Mouse (Mus musculus) heart, embryonic 11.5 days (tissue): ENCODE results near the gene Mn1. TPM values are rescaled to one million over a fixed set of nuclear protein-coding genes. Genes with fewer than 3 reads are reported as not detected.

ENCODE experiments used
- ATAC-seq: fragments of 200-750 bp; cut with Nextera tagmentation; replicated peaks from 2 replicates; pipeline ENCODE4 v1.8.0; 2017; ENCODE audit warnings: moderate library complexity; ENCODE audit not compliant: insufficient number of reproducible peaks, low FRiP score, low TSS enrichment
- H3K27ac ChIP-seq: fragments of 300-500 bp; sonication (generic); 2 replicates; pipeline ENCODE4 v1.5.1; 2014; ENCODE audit warnings: mild to moderate bottlenecking, low read depth, low read length
- H3K27me3 ChIP-seq: fragments of 300-500 bp; sonication (generic); 2 replicates; pipeline ENCODE4 v1.6.1; 2014; ENCODE audit warnings: mild to moderate bottlenecking, low read length, mixed read lengths; ENCODE audit not compliant: control insufficient read depth, insufficient read depth
- H3K36me3 ChIP-seq: fragments of 300-500 bp; sonication (generic); 2 replicates; pipeline ENCODE4 v1.6.1; 2014; ENCODE audit warnings: mild to moderate bottlenecking, low read length, moderate library complexity, mixed read lengths; ENCODE audit not compliant: control insufficient read depth, insufficient read depth
- H3K4me1 ChIP-seq: fragments of 300-500 bp; sonication (generic); 2 replicates; pipeline ENCODE4 v1.6.1; 2014; ENCODE audit warnings: low read length; ENCODE audit not compliant: control insufficient read depth, insufficient read depth
- H3K4me2 ChIP-seq: fragments of 300-500 bp; sonication (generic); 2 replicates; pipeline ENCODE4 v1.6.1; 2014; ENCODE audit warnings: mild to moderate bottlenecking, moderate library complexity
- H3K4me3 ChIP-seq: fragments of 300-500 bp; sonication (generic); 2 replicates; pipeline ENCODE4 v1.5.1; 2014; ENCODE audit warnings: low read depth, low read length
- H3K9ac ChIP-seq: fragments of 300-500 bp; sonication (generic); 2 replicates; pipeline ENCODE4 v1.6.1; 2014; ENCODE audit warnings: mild to moderate bottlenecking, low read depth, low read length, moderate library complexity
- H3K9me3 ChIP-seq: fragments of 300-500 bp; sonication (generic); replicated peaks from 2 replicates; pipeline ENCODE4 v1.6.1; 2016; ENCODE audit warnings: low read length; ENCODE audit not compliant: control insufficient read depth
- WGBS: fragments of 180-500 bp; shearing (Covaris S2); extraction: QIAGEN DNeasy Blood & Tissue Kit; methylation state at CpG from one replicate; pipeline ENCODE4 v1.1.7; 2014; ENCODE audit not compliant: insufficient replicate concordance; 5-methylcytosine and 5-hydroxymethylcytosine counted together
- polyA plus RNA-seq: library from polyadenylated mRNA; unstranded; fragments of >200 nt; fragmentation: Nextera tagmentation; extraction: Ambion mirVana; gene quantifications from 2 replicates; pipeline ENCODE4 v1.2.1, GENCODE M21; 2014

Gene Mn1
- polyA plus RNA-seq, 1 experiment from 2014 or later, result 6.6 TPM

DNA sequence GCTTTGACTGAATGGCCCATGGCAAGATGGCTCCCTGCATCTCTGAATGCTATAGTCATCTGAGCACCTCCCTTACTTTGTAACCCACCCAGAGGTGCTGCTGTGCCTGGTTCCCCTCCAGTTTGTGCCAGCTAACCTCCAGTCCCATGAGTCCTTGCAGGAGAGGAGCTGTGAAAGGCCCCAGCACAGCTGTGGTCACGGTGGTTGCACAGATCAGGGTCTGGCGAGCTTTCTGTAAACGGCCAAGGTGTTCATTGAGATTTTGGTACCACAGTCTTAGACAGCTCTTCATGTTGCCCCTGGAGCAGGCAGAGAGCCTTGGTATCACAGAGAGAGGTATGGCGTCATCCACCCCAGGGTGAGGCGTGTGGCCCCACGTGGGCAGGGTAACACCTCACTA is 25.7 kb upstream of the Mn1 start:
- H3K4me1 ChIP-seq, result peaks cover 30% of the 10 kb centered on the region
- H3K36me3 ChIP-seq, result peaks cover 11% of the 10 kb centered on the region
- H3K9me3 ChIP-seq, result no peaks in the 10 kb centered on the region
- no peak overlapping the region for H3K9ac ChIP-seq
- H3K4me2 ChIP-seq, result no peak overlapping the region
- no peak overlapping the region for H3K4me3 ChIP-seq
- H3K27me3 ChIP-seq, result no peaks in the 10 kb centered on the region
- H3K27ac ChIP-seq, result no peak overlapping the region
- no peak for ATAC-seq
- WGBS, result 86% methylated on average over 6 of the region's 6 CpGs

DNA sequence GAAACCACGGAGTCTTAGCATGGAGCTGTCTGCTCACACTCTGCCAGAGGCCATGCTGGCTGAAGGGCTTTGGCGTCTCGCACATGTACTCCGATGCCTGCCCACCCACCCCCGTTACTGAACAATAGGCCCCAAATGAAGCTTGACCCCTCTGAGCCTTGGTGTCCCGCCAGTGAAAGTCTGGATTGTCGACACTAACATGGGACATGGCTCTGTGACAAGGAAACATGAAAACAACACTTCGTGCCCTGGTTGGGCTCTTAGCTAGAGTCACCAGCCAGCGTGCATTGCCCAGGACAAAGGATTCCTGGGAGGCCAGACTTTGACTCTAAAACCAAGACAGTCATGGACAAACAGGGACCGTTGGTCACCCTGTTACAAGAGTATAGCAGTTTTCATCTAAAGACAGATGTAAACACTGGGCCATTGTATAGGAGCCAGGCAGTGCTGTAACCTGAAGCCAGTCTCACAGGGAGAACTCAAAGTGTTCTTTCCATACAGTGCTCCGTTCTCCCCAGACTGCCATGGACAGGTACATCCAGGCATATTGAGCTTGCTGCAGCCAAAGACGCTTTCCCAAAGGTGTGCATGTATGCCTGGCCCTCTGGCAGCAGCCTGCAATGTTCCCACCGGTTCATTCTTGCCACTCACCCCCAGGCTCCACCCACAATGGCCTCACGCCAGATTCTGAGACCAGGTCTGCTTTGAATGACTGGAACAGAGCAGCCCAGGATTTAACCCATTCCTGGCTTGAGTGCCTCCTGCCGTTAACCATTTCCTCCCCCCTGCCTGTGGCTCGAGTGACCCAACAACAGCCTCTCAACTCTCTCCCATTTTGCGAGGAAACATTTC is 23.6 kb upstream of the Mn1 start:
- H3K36me3 ChIP-seq, result 0 out of 2 replicates have a peak, but pooled peaks cover 3% of the 10 kb centered on the region
- peaks cover 8% of the 10 kb centered on the region for H3K27me3 ChIP-seq
- no peak overlapping the region for H3K9ac ChIP-seq
- ATAC-seq, result peak; percentile 75; the same call in 1 of the 2 replicates
- H3K4me2 ChIP-seq, result peak overlapping the region; percentile 59
- peak overlapping the region; percentile 19; the same call in 1 of the 2 replicates for H3K4me3 ChIP-seq
- no peaks in the 10 kb centered on the region for H3K9me3 ChIP-seq
- no peak overlapping the region for H3K27ac ChIP-seq
- 21% methylated on average over 17 of the region's 17 CpGs for WGBS
- H3K4me1 ChIP-seq, result peaks cover 37% of the 10 kb centered on the region

DNA sequence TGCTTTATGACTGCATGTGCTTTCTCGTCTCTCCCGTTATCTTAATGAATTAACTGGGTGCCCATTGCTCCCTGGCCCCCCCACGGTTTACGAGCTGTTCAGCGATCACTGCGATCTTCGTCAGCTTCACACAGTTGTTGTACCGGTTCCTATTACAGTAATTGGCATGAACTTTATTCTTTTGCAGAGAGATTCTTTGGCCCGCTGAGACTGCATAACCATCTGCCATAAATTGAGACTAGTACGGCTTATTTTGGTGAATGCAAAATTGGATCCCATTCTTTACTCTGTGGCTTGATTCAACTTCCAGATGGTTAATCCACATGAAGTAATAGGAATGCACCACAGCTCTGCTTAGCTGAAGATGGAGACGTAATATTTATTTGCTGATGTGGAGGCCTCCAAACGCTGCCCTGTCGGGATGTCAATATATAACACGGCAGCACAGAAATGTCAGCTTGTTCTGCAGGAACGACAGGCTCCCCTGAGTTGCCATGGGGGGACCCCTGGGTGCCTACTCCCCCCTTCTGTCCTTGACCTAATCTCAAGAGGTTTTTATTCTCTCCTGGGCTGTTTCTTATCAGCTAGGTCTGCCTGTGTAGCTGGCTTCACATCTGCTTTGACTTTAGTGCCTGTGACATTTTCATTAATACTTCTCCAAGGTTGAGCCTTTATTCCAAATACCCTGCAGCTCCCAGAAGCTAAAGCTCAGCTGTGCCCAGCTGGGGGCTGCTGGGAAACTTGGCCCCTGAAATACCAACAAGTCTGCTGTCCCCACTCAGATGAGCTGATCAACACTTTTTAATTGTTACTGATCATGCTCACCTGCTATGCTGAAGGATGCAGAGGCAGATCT is 22.7 kb upstream of the Mn1 start:
- no peak overlapping the region for H3K9ac ChIP-seq
- H3K9me3 ChIP-seq, result no peaks in the 10 kb centered on the region
- no peak overlapping the region for H3K27ac ChIP-seq
- no peaks in the 10 kb centered on the region for H3K36me3 ChIP-seq
- 30% methylated on average over 15 of the region's 15 CpGs for WGBS
- peak overlapping the region; percentile 59 for H3K4me2 ChIP-seq
- no peak for ATAC-seq
- H3K4me1 ChIP-seq, result peaks cover 39% of the 10 kb centered on the region
- H3K27me3 ChIP-seq, result peaks cover 8% of the 10 kb centered on the region
- peak overlapping the region; percentile 19; the same call in 1 of the 2 replicates for H3K4me3 ChIP-seq

DNA sequence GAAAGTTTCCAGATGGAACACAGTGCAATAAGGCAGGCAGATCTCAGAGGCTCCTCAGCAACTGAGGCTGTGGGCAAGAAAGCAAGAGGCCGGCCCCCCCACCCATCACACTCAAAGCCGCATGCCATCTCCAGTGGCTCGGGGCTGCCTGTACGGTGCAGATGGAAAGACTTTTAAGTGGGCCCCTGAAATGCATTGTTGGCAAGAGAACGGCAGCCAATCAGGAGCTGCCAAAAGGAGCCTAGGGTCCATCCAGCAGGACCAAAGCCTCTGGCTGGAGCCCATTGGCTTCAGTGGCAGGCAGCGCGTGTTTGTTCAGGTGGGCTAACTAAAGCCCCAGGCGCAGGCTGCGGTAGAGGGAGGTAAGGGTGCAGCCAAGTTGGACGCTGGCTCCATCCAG is 21.4 kb upstream of the Mn1 start:
- no peak overlapping the region for H3K27ac ChIP-seq
- ATAC-seq, result no peak
- no peak overlapping the region for H3K4me3 ChIP-seq

DNA sequence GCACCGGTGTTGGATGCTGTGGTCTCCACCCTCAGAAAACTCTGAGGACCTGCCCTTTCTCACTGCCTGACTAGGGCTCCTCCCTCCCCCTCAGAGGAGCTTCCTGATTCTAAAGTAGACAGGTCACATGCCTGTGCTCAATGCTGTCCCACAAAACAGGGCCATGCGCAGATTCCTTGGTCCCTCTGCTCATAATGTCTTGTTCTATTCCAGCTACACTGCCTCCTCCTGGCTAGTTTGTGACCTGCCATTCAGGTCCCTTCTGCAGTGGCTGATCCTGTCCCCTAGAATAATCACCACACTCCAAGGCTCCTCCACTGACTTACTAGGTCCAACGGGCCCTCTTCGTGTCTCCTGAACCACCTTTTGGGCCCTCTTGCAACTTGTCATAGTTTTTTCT is 21.0 kb upstream of the Mn1 start:
- no peak overlapping the region for H3K4me2 ChIP-seq
- no peak for ATAC-seq
- no peak overlapping the region for H3K9ac ChIP-seq
- WGBS, result 64% methylated on average over 4 of the region's 4 CpGs
- no peaks in the 10 kb centered on the region for H3K36me3 ChIP-seq
- no peak overlapping the region for H3K4me3 ChIP-seq
- no peaks in the 10 kb centered on the region for H3K9me3 ChIP-seq
- H3K27me3 ChIP-seq, result peaks cover 8% of the 10 kb centered on the region
- no peak overlapping the region for H3K27ac ChIP-seq
- peaks cover 42% of the 10 kb centered on the region for H3K4me1 ChIP-seq

More for the DNA sequence above, 21.4 kb upstream of the Mn1 start:
- H3K9me3 ChIP-seq, result no peaks in the 10 kb centered on the region
- peaks cover 8% of the 10 kb centered on the region for H3K27me3 ChIP-seq
- no peak overlapping the region for H3K9ac ChIP-seq
- WGBS, result 50% methylated on average over 10 of the region's 10 CpGs
- no peaks in the 10 kb centered on the region for H3K36me3 ChIP-seq
- H3K4me2 ChIP-seq, result no peak overlapping the region
- peaks cover 39% of the 10 kb centered on the region for H3K4me1 ChIP-seq

DNA sequence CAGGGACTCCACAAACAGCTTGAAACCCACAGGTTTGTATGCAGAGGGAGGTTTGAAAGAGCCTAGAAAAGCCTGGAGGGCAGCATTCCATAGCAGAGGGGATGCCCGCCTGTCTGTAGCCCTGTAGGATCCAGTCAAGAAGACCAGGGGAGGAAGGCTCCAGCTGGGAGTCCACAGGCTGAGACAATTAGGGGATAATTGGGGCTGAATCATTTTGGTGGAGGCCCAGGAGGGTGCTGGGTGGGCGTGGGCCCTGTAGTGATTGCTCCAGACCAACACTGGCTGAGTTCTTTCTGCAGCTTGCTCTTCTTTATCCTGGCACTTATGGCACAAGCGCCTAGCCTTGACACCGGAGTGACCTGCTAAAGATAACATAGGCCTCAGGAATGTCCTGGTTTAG is 18.7 kb upstream of the Mn1 start:
- no peak overlapping the region for H3K4me2 ChIP-seq
- 34% methylated on average over 4 of the region's 4 CpGs for WGBS
- H3K4me3 ChIP-seq, result no peak overlapping the region
- H3K9me3 ChIP-seq, result no peaks in the 10 kb centered on the region
- peaks cover 38% of the 10 kb centered on the region for H3K4me1 ChIP-seq
- no peak overlapping the region for H3K9ac ChIP-seq
- ATAC-seq, result no peak
- H3K27me3 ChIP-seq, result peaks cover 8% of the 10 kb centered on the region
- no peak overlapping the region for H3K27ac ChIP-seq
- H3K36me3 ChIP-seq, result no peaks in the 10 kb centered on the region

DNA sequence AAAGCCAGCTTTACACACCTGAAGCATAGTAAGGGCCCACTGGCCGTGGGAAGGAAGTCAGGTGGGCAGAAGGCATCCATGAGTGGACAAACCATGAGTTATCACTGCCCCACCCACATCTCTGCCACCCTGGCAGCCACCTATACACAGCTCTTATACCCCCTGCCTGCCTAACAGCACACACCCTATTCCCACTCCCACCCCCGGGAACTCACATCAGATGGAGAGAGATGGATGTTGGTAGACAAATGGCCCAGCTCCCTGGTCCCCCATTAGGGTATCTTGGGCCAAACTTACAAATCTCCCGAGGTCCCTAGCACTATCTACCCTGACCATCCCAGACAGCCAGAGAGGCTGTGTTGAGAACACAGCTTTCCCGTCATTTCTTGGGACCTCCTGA is 17.9 kb upstream of the Mn1 start:
- Histone ChIP-seq H3K27me3 (peaks cover 8% of the 10 kb centered on the region), H3K9me3 (no peaks in the 10 kb centered on the region), H3K4me1 (peaks cover 30% of the 10 kb centered on the region), H3K4me3 (no peak overlapping the region), H3K27ac (no peak overlapping the region), H3K9ac (no peak overlapping the region), H3K4me2 (no peak overlapping the region), H3K36me3 (no peaks in the 10 kb centered on the region)
- no peak for ATAC-seq
- WGBS, result 55% methylated on average over 4 of the region's 4 CpGs

DNA sequence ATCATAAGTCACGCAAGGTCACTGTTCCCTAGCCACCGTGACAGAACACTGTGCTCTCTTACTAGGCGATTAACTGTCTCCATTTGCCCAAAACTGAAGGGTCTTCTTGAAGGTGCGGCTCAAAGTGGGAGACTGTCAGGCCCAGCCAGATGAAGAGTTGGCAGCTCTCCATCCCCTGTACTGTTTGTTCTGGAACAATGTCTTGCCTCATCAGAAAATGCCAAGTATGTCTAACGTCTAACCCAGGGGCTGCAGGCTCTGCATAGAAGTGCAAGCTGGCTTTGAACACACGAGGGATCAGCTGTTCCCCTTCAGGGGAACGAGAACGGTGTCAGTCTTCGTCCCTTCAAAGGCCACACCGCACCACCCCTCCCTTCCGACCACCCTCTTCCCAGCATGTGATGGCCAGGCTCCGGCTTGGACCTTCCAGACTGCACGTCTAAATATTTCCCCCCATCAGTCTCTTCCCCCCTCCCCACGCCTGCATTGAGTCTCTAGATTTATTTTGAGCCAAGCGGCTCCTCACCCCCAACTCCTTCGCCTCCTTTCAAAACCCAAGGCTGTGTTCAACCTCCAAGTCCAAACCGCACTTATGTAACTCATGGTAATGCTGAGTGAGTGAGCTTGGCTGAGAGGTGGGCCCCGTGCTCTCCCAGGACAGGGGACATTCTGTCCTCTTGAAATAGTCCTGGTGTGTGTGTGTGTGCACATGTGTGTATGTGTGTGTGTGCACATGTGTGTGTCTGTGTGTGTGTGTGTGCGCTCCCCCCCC is 15.1 kb upstream of the Mn1 start:
- H3K27me3 ChIP-seq, result peaks cover 14% of the 10 kb centered on the region
- peaks cover 11% of the 10 kb centered on the region for H3K4me1 ChIP-seq
- H3K36me3 ChIP-seq, result no peaks in the 10 kb centered on the region
- H3K27ac ChIP-seq, result no peak overlapping the region
- H3K4me3 ChIP-seq, result no peak overlapping the region
- ATAC-seq, result no peak
- no peak overlapping the region for H3K9ac ChIP-seq
- H3K4me2 ChIP-seq, result no peak overlapping the region
- H3K9me3 ChIP-seq, result no peaks in the 10 kb centered on the region
- WGBS, result 78% methylated on average over 19 of the region's 19 CpGs
